28 mouse cellular contexts compared by ENCODE assay signal in genomic region chr14:118836145-118836544, GRCm38 (mm10). TPM values are rescaled to one million over a fixed set of nuclear protein-coding genes. Genes with fewer than 3 reads are reported as not detected.
A peak's percentile ranks its signal among the peaks of the same experiment; 100 is the strongest.
DNase-seq lines count a peak whose midpoint lies in the region; ATAC-seq and TF ChIP-seq lines count a peak whose summit lies in the region.
"Had no signal": no experiment of that assay in that cellular context is flagged by ENCODE, and none has a peak within 500 bp of the region (broad histone marks: within the 10 kb centered on the region; RNA-seq: fewer than 3 reads in every experiment).

No protein-coding gene starts in this region.

- DNase-seq in liver, embryonic 14.5 days (ENCODE audit: low read depth in 3 of 3, low spot score in 3 of 3) = no peak
- no peak for DNase-seq in lung, postnatal 14 days
- DNase-seq in urinary bladder, postnatal 14 days (ENCODE audit: low spot score) = peak; percentile 21
- DNase-seq in urinary bladder, adult 2 months (ENCODE audit: low spot score) = no peak
- DNase-seq in forebrain, embryonic 10.5 days (ENCODE audit: extremely low spot score, low spot score) = no peak
- DNase-seq: adrenal gland, adult 8-10 months; adrenal gland, postnatal 25 days; B cell, adult 2 months; cerebellum, adult 11-12 months; cerebellum, adult 8-10 months; cerebellum, postnatal 10 days; cerebellum, postnatal 36 days; embryo, embryonic 11 days; gastrocnemius, postnatal 10 days; heart, adult 11 months had no signal

- H3K4me3 ChIP-seq in liver, embryonic 14.5 days (ENCODE audit: insufficient read depth in 1 of 2, low read depth in 2 of 2, low read length in 2 of 2) = no peak overlapping the region
- H3K4me3 ChIP-seq in liver, embryonic 12.5 days = no peak overlapping the region
- no peak overlapping the region for H3K4me3 ChIP-seq in lung, embryonic 16.5 days (ENCODE audit: low read length)
- no peak overlapping the region for H3K4me3 ChIP-seq in forebrain, embryonic 10.5 days
- H3K4me3 ChIP-seq: embryonic facial prominence, embryonic 10.5 days; embryonic facial prominence, embryonic 13.5 days; erythroblast, embryonic 14.5 days; forebrain, embryonic 13.5 days; hindbrain, embryonic 12.5 days; hindbrain, embryonic 15.5 days had no signal

- ATAC-seq in liver, embryonic 14.5 days (ENCODE audit: insufficient read depth) = no peak
- ATAC-seq in liver, embryonic 12.5 days = no peak
- peak; percentile 92 for ATAC-seq in lung, embryonic 16.5 days (ENCODE audit: low read depth)
- ATAC-seq: activated CD4-positive, CD25-positive, alpha-beta regulatory T cell, adult 4 months; forebrain, embryonic 13.5 days; forebrain, embryonic 16.5 days had no signal

- TF ChIP-seq EP300 in liver, embryonic 14.5 days (IDR thresholded peaks at IDR 0.05; ENCODE audit: low read depth) = no peak

- H3K9ac ChIP-seq in liver, embryonic 14.5 days (replicated peaks) = 0 out of 2 replicates have a peak overlapping the region, but pooled peaks have one; percentile 18
- no peak overlapping the region for H3K9ac ChIP-seq in liver, embryonic 12.5 days
- no peak overlapping the region for H3K9ac ChIP-seq in lung, embryonic 16.5 days (ENCODE audit: low read length)
- H3K9ac ChIP-seq: embryonic facial prominence, embryonic 13.5 days; forebrain, embryonic 13.5 days; hindbrain, embryonic 12.5 days; hindbrain, embryonic 15.5 days had no signal

- H3K27ac ChIP-seq in liver, embryonic 14.5 days = no peak overlapping the region; the same call in 1 of the 2 replicates
- no peak overlapping the region for H3K27ac ChIP-seq in liver, embryonic 12.5 days
- peak overlapping the region; percentile 82 for H3K27ac ChIP-seq in lung, embryonic 16.5 days (ENCODE audit: low read length)
- H3K27ac ChIP-seq in forebrain, embryonic 10.5 days = no peak overlapping the region
- H3K27ac ChIP-seq: embryonic facial prominence, embryonic 10.5 days; embryonic facial prominence, embryonic 13.5 days; forebrain, embryonic 13.5 days; hindbrain, embryonic 12.5 days; hindbrain, embryonic 15.5 days had no signal

- peaks cover 17 to 20% of the 10 kb centered on the region in 2 experiments for H3K4me1 ChIP-seq in liver, embryonic 14.5 days (replicated peaks; ENCODE audit: control insufficient read depth in 2 of 2, insufficient read depth in 2 of 2, low read length in 1 of 2)
- H3K4me1 ChIP-seq in liver, embryonic 12.5 days = peaks cover 25% of the 10 kb centered on the region
- H3K4me1 ChIP-seq in lung, embryonic 16.5 days (replicated peaks; ENCODE audit: control insufficient read depth, insufficient read depth, low read length) = peaks cover 5% of the 10 kb centered on the region
- peaks cover 21% of the 10 kb centered on the region for H3K4me1 ChIP-seq in forebrain, embryonic 10.5 days
- H3K4me1 ChIP-seq: hindbrain, embryonic 15.5 days had no signal

- H3K4me2 ChIP-seq in liver, embryonic 14.5 days (ENCODE audit: low read depth) = no peak overlapping the region; the same call in 1 of the 2 replicates
- H3K4me2 ChIP-seq in liver, embryonic 12.5 days = no peak overlapping the region
- no peak overlapping the region for H3K4me2 ChIP-seq in lung, embryonic 16.5 days (ENCODE audit: low read depth, low read length)
- H3K4me2 ChIP-seq: embryonic facial prominence, embryonic 13.5 days; forebrain, embryonic 13.5 days; heart, embryonic 11.5 days; hindbrain, embryonic 12.5 days; hindbrain, embryonic 15.5 days had no signal

- H3K36me3 ChIP-seq in liver, embryonic 14.5 days (replicated peaks; ENCODE audit: control insufficient read depth, insufficient read depth, low read depth) = no peaks in the 10 kb centered on the region
- no peaks in the 10 kb centered on the region for H3K36me3 ChIP-seq in liver, embryonic 12.5 days
- no peaks in the 10 kb centered on the region for H3K36me3 ChIP-seq in lung, embryonic 16.5 days (ENCODE audit: control insufficient read depth, insufficient read depth, low read length)
- H3K36me3 ChIP-seq in forebrain, embryonic 10.5 days (replicated peaks) = no peaks in the 10 kb centered on the region
- H3K36me3 ChIP-seq: embryonic facial prominence, embryonic 10.5 days; embryonic facial prominence, embryonic 13.5 days; G1E; hindbrain, embryonic 12.5 days; hindbrain, embryonic 15.5 days had no signal

- TF ChIP-seq CTCF in liver, embryonic 14.5 days (IDR thresholded peaks at IDR 0.05; ENCODE audit: low read depth) = no peak

- H3K9me3 ChIP-seq in liver, embryonic 14.5 days (ENCODE audit: control insufficient read depth, low read length) = no peaks in the 10 kb centered on the region
- no peaks in the 10 kb centered on the region for H3K9me3 ChIP-seq in liver, embryonic 12.5 days (replicated peaks)
- H3K9me3 ChIP-seq in lung, embryonic 16.5 days (ENCODE audit: control insufficient read depth, low read length) = no peaks in the 10 kb centered on the region
- H3K9me3 ChIP-seq in forebrain, embryonic 10.5 days = no peaks in the 10 kb centered on the region
- H3K9me3 ChIP-seq: embryonic facial prominence, embryonic 10.5 days; embryonic facial prominence, embryonic 13.5 days; forebrain, embryonic 13.5 days; hindbrain, embryonic 12.5 days; hindbrain, embryonic 15.5 days had no signal

- WGBS in liver, embryonic 14.5 days (ENCODE audit: insufficient replicate concordance) = 79% methylated on average over 11 of the region's 11 CpGs
- 81% methylated on average over 11 of the region's 11 CpGs for WGBS in liver, embryonic 12.5 days (ENCODE audit: insufficient replicate concordance)
- 59% methylated on average over 11 of the region's 11 CpGs for WGBS in lung, embryonic 16.5 days
- 77% methylated on average over 11 of the region's 11 CpGs for WGBS in forebrain, embryonic 10.5 days

- H3K27me3 ChIP-seq in liver, embryonic 14.5 days (ENCODE audit: control insufficient read depth, insufficient read depth, low read length) = no peaks in the 10 kb centered on the region
- H3K27me3 ChIP-seq in liver, embryonic 12.5 days (replicated peaks) = no peaks in the 10 kb centered on the region
- H3K27me3 ChIP-seq in lung, embryonic 16.5 days (ENCODE audit: control insufficient read depth, insufficient read depth, low read depth, low read length) = no peaks in the 10 kb centered on the region
- peaks cover 60% of the 10 kb centered on the region for H3K27me3 ChIP-seq in forebrain, embryonic 10.5 days (ENCODE audit: poor library complexity, severe bottlenecking)
- H3K27me3 ChIP-seq: CH12.LX; embryonic facial prominence, embryonic 13.5 days; hindbrain, embryonic 15.5 days had no signal

RNA-seq across cellular contexts. Expression of gene Cldn10, which starts 48.4 kb away (rescaled TPM):
- polyA plus RNA-seq in liver, embryonic 14.5 days (2012; rRNA removed) = 0.05 and 0.06 TPM in 2 replicates
- 0.45 and 0.51 TPM in 2 replicates for polyA plus RNA-seq in liver, embryonic 14.5 days (2014; fragmentation: Nextera tagmentation; extraction: Ambion mirVana)
- polyA plus RNA-seq in liver, embryonic 12.5 days (2016; fragmentation: Nextera tagmentation; extraction: Ambion mirVana) = 0.17 and 0.30 TPM in 2 replicates
- polyA plus RNA-seq in lung, embryonic 16.5 days (2015; fragmentation: Nextera tagmentation; extraction: Ambion mirVana) = 83.5 and 94.0 TPM in 2 replicates
- polyA plus RNA-seq in urinary bladder, adult 2 months (2012; rRNA removed) = 8.6 and 9.0 TPM in 2 replicates
- 1.6 and 3.1 TPM in 2 replicates for polyA plus RNA-seq in forebrain, embryonic 10.5 days (2016; fragmentation: Nextera tagmentation; extraction: Ambion mirVana)
- polyA plus RNA-seq: erythroblast, embryonic 14.5 days; G1E had no signal
